Mouse (Mus musculus) MEL (cell line): Measurements from ENCODE around the gene Pnp. TPM values are rescaled to one million over a fixed set of nuclear protein-coding genes. Genes with fewer than 3 reads are reported as not detected.

Source experiments
- DNase-seq: peaks from one replicate; pipeline ENCODE4 v3.0.0; 2011; ENCODE audit warnings: low read depth, low spot score
- H3K27ac ChIP-seq: 2 replicates; pipeline ENCODE4 v1.5.1; 2012; ENCODE audit warnings: low read depth, mild to moderate bottlenecking, control low read depth, low read length, moderate library complexity; ENCODE audit not compliant: control insufficient read depth
- H3K27me3 ChIP-seq, 2 experiments: fragments of 150-350 bp in 1 of 2; sonication (generic) in 1 of 2; 2 replicates each; pipeline ENCODE4 v1.6.1; 2012; ENCODE audit warnings: low read length in 2 of 2, mild to moderate bottlenecking in 2 of 2, improper control_type of control experiment in 1 of 2, moderate library complexity in 1 of 2; ENCODE audit not compliant: insufficient read depth in 2 of 2, control insufficient read depth in 1 of 2
- H3K36me3 ChIP-seq, 2 experiments: 2 replicates each; pipeline ENCODE4 v1.6.1; 2012 to 2014; ENCODE audit warnings: low read length in 2 of 2, improper control_type of control experiment in 1 of 2, inconsistent platforms in 1 of 2, mild to moderate bottlenecking in 1 of 2; ENCODE audit not compliant: insufficient read depth in 2 of 2, control insufficient read depth in 1 of 2
- H3K4me1 ChIP-seq, 2 experiments: fragments of 150-350 bp in 1 of 2; sonication (generic) in 1 of 2; 2 replicates each; pipeline ENCODE4 v1.6.1; 2012; ENCODE audit warnings: low read length in 2 of 2, improper control_type of control experiment in 1 of 2, mild to moderate bottlenecking in 1 of 2; ENCODE audit not compliant: insufficient read depth in 2 of 2, control insufficient read depth in 1 of 2
- H3K4me3 ChIP-seq, 2 experiments: fragments of 150-350 bp in 1 of 2; sonication (generic) in 1 of 2; 2 replicates each; pipeline ENCODE4 v1.5.1; 2012; ENCODE audit warnings: low read depth in 2 of 2, low read length in 2 of 2, mild to moderate bottlenecking in 2 of 2, moderate library complexity in 2 of 2, control low read depth in 1 of 2, improper control_type of control experiment in 1 of 2; ENCODE audit not compliant: control insufficient read depth in 1 of 2, insufficient read depth in 1 of 2
- H3K79me2 ChIP-seq: 2 replicates; pipeline ENCODE4 v1.6.1; 2012; ENCODE audit warnings: mild to moderate bottlenecking, low read length, moderate library complexity; ENCODE audit not compliant: control insufficient read depth, poor library complexity, insufficient read depth
- H3K9ac ChIP-seq: 2 replicates; pipeline ENCODE4 v1.6.1; 2012; ENCODE audit warnings: low read depth, mild to moderate bottlenecking, control low read depth, low read length, moderate library complexity; ENCODE audit not compliant: control insufficient read depth, poor library complexity, severe bottlenecking
- H3K9me3 ChIP-seq: fragments of 150-350 bp; sonication (generic); replicated peaks from 2 replicates; pipeline ENCODE4 v1.6.1; 2012; ENCODE audit warnings: mild to moderate bottlenecking, low read length, improper control_type of control experiment, moderate library complexity; ENCODE audit not compliant: insufficient read depth
- BHLHE40 ChIP-seq: IDR thresholded peaks from 2 replicates; pipeline ENCODE4 v1.6.1; 2012; ENCODE audit warnings: low read depth, mild to moderate bottlenecking, inconsistent platforms, low read length, improper control_type of control experiment, borderline replicate concordance
- CHD2 ChIP-seq: IDR thresholded peaks from 2 replicates; pipeline ENCODE4 v1.6.1; 2011; ENCODE audit warnings: low read length, improper control_type of control experiment
- E2F4 ChIP-seq: IDR thresholded peaks from 2 replicates; pipeline ENCODE4 v1.6.1; 2011; ENCODE audit warnings: low read depth, low read length, improper control_type of control experiment, borderline replicate concordance
- EP300 ChIP-seq, 2 experiments: IDR thresholded peaks; 2 replicates each; pipeline ENCODE4 v1.6.1; 2011; ENCODE audit warnings: improper control_type of control experiment in 2 of 2, low read length in 2 of 2, low read depth in 1 of 2, mild to moderate bottlenecking in 1 of 2
- ETS1 ChIP-seq: IDR thresholded peaks from 2 replicates; pipeline ENCODE4 v1.6.1; 2012; ENCODE audit warnings: low read depth, mild to moderate bottlenecking, inconsistent platforms, low read length, improper control_type of control experiment, moderate library complexity
- GABPA ChIP-seq: IDR thresholded peaks from 2 replicates; pipeline ENCODE4 v1.6.1; 2012; ENCODE audit warnings: low read depth, mild to moderate bottlenecking, inconsistent platforms, low read length, improper control_type of control experiment, moderate library complexity
- GATA1 ChIP-seq: IDR thresholded peaks from 2 replicates; pipeline ENCODE4 v1.6.1; 2011; ENCODE audit warnings: low read depth, low read length, improper control_type of control experiment
- HCFC1 ChIP-seq: IDR thresholded peaks from 2 replicates; pipeline ENCODE4 v1.6.1; 2012; ENCODE audit warnings: low read depth, mild to moderate bottlenecking, inconsistent platforms, low read length, improper control_type of control experiment, moderate library complexity
- JUND ChIP-seq: IDR thresholded peaks from 2 replicates; pipeline ENCODE4 v1.6.1; 2011; ENCODE audit warnings: low read depth, mild to moderate bottlenecking, improper control_type of control experiment, low read length
- KAT2A ChIP-seq: conservative IDR thresholded peaks from 2 replicates; pipeline ENCODE4 v1.6.1; 2012; ENCODE audit warnings: low read depth, low read length, improper control_type of control experiment, inconsistent platforms
- MEF2A ChIP-seq: IDR thresholded peaks from 2 replicates; pipeline ENCODE4 v1.6.1; 2014; ENCODE audit warnings: low read depth, mild to moderate bottlenecking, inconsistent platforms, low read length, improper control_type of control experiment; ENCODE audit not compliant: poor library complexity, insufficient replicate concordance, severe bottlenecking; ENCODE audit errors: extremely low read depth
- MYC ChIP-seq: IDR thresholded peaks from 2 replicates; pipeline ENCODE4 v1.6.1; 2011; ENCODE audit warnings: low read depth, mild to moderate bottlenecking, low read length, improper control_type of control experiment, moderate library complexity
- NELFE ChIP-seq: IDR thresholded peaks from 2 replicates; pipeline ENCODE4 v1.6.1; 2011; ENCODE audit warnings: low read depth, low read length, improper control_type of control experiment
- NRF1 ChIP-seq: IDR thresholded peaks from 2 replicates; pipeline ENCODE4 v1.6.1; 2014; ENCODE audit warnings: low read depth, mild to moderate bottlenecking, inconsistent platforms, low read length, improper control_type of control experiment, moderate library complexity; ENCODE audit not compliant: poor library complexity, insufficient read depth, severe bottlenecking
- POLR2A ChIP-seq, 2 experiments: IDR thresholded peaks; 2 replicates each; pipeline ENCODE4 v1.6.1; 2011 to 2012; ENCODE audit warnings: low read length in 2 of 2, mild to moderate bottlenecking in 2 of 2, control low read depth in 1 of 2, improper control_type of control experiment in 1 of 2, low read depth in 1 of 2, moderate library complexity in 1 of 2; ENCODE audit not compliant: control insufficient read depth in 1 of 2, insufficient read depth in 1 of 2, poor library complexity in 1 of 2
- POLR2AphosphoS2 ChIP-seq: IDR thresholded peaks from 2 replicates; pipeline ENCODE4 v1.6.1; 2011; ENCODE audit warnings: low read length, improper control_type of control experiment
- RAD21 ChIP-seq: IDR thresholded peaks from 2 replicates; pipeline ENCODE4 v1.6.1; 2011; ENCODE audit warnings: mild to moderate bottlenecking, low read depth, low read length, improper control_type of control experiment
- RCOR1 ChIP-seq: IDR thresholded peaks from 2 replicates; pipeline ENCODE4 v1.6.1; 2012; ENCODE audit warnings: low read depth, mild to moderate bottlenecking, inconsistent platforms, low read length, improper control_type of control experiment
- SIN3A ChIP-seq: IDR thresholded peaks from 2 replicates; pipeline ENCODE4 v1.6.1; 2012; ENCODE audit warnings: low read length, improper control_type of control experiment, inconsistent platforms
- SMC3 ChIP-seq: IDR thresholded peaks from 2 replicates; pipeline ENCODE4 v1.6.1; 2011; ENCODE audit warnings: low read depth, low read length, improper control_type of control experiment
- TBP ChIP-seq: IDR thresholded peaks from 2 replicates; pipeline ENCODE4 v1.8.0; 2011; ENCODE audit warnings: low read depth, low read length, improper control_type of control experiment
- USF1 ChIP-seq: IDR thresholded peaks from 2 replicates; pipeline ENCODE4 v1.6.1; 2014; ENCODE audit warnings: low read depth, mild to moderate bottlenecking, inconsistent platforms, low read length, improper control_type of control experiment, moderate library complexity
- USF2 ChIP-seq, 2 experiments: IDR thresholded peaks; 2 replicates each; pipeline ENCODE4 v1.6.1; 2011 to 2012; ENCODE audit warnings: improper control_type of control experiment in 2 of 2, low read length in 2 of 2, borderline replicate concordance in 1 of 2, inconsistent platforms in 1 of 2, low read depth in 1 of 2, mild to moderate bottlenecking in 1 of 2; ENCODE audit not compliant: insufficient read depth in 1 of 2
- ZC3H11A ChIP-seq: IDR thresholded peaks from 2 replicates; pipeline ENCODE4 v1.6.1; 2012; ENCODE audit warnings: low read depth, mild to moderate bottlenecking, inconsistent platforms, low read length, improper control_type of control experiment
- ZMIZ1 ChIP-seq: IDR thresholded peaks from 2 replicates; pipeline ENCODE4 v1.6.1; 2012; ENCODE audit warnings: low read depth, mild to moderate bottlenecking, inconsistent platforms, low read length, improper control_type of control experiment, moderate library complexity
- polyA plus RNA-seq, 2 experiments: library from polyadenylated mRNA; stranded (reverse) in 1 of 2; unstranded in 1 of 2; fragments of >175 nt in 1 of 2; fragments of >200 nt in 1 of 2; gene quantifications; 2 replicates each; pipeline versions ENCODE4 v1.2.1 to v1.2.4; 2012; ENCODE audit warnings: low replicate concordance in 2 of 2, low read depth in 1 of 2; ENCODE audit not compliant: insufficient read length in 2 of 2, insufficient read depth in 1 of 2, missing spikeins in 1 of 2
- total RNA-seq: library from RNA; depleted of rRNA; stranded (reverse); fragments of 300-350 nt; gene quantifications from 2 replicates; pipeline ENCODE4 v1.2.3, GENCODE M21; 2012

The Pnp gene
- total and polyA plus RNA-seq, 3 experiments = 36.2 to 302 (median 46.7) TPM

- TF ChIP-seq MEF2A = no peak
Measured at GRCm38 (mm10) chr14:50936649-50937048, 5.8 kb downstream of the Pnp start (continued).

- peak; percentile 5 for DNase-seq
- Histone ChIP-seq H3K27me3 (no peaks in the 10 kb centered on the region), H3K4me3 (peak overlapping the region; percentile 26 to 68; a peak in 3 of 4 replicates), H3K4me1 (peaks cover 0 to 11% of the 10 kb centered on the region in 2 experiments; a peak in 3 of 4 replicates), H3K36me3 (peaks cover 0 to 12% of the 10 kb centered on the region in 2 experiments; a peak in 2 of 4 replicates), H3K9me3 (no peaks in the 10 kb centered on the region), H3K9ac (peak overlapping the region; percentile 55), H3K27ac (no peak overlapping the region), H3K79me2 (peaks cover 2% of the 10 kb centered on the region; the same call in 1 of the 2 replicates)
- no peak for TF ChIP-seq RCOR1
- TF ChIP-seq ZMIZ1 = 0 out of 2 replicates have a peak, but pooled peaks have one; percentile 0
Measured at GRCm38 (mm10) chr14:50938119-50938908, 7.4 kb downstream of the Pnp start.

- DNase-seq = peak; percentile 90
- Histone ChIP-seq H3K9ac (peak overlapping the region; percentile 55), H3K79me2 (peaks cover 2% of the 10 kb centered on the region; the same call in 1 of the 2 replicates), H3K27me3 (no peaks in the 10 kb centered on the region), H3K4me3 (peak overlapping the region; percentile 8 to 68; a peak in 2 of 4 replicates), H3K9me3 (no peaks in the 10 kb centered on the region), H3K4me1 (peaks cover 0 to 11% of the 10 kb centered on the region in 2 experiments; a peak in 3 of 4 replicates), H3K27ac (no peak overlapping the region), H3K36me3 (peaks cover 0 to 12% of the 10 kb centered on the region in 2 experiments; a peak in 2 of 4 replicates)
- no peak for TF ChIP-seq GABPA
- no peak for TF ChIP-seq NRF1
- peak; percentile 62; the same call in 1 of the 2 replicates for TF ChIP-seq NELFE
- TF ChIP-seq ZMIZ1 = peak; percentile 58; the same call in 1 of the 2 replicates
- TF ChIP-seq HCFC1 = peak; percentile 74
- no peak for TF ChIP-seq MYC
- peak; percentile 26; the same call in 1 of the 2 replicates for TF ChIP-seq ETS1
- no peak for TF ChIP-seq JUND
- TF ChIP-seq CHD2 = peak; percentile 48; the same call in 1 of the 2 replicates
- TF ChIP-seq POLR2A (IDR thresholded peaks at IDR 0.05; ENCODE audit: control insufficient read depth in 1 of 2, insufficient read depth in 1 of 2, low read depth in 1 of 2, low read length in 2 of 2, poor library complexity in 1 of 2) = peak in 1 of 2 experiments; percentile 68; a peak in 2 of 4 replicates
- no peak for TF ChIP-seq KAT2A
- no peak for TF ChIP-seq BHLHE40
- TF ChIP-seq TBP = peak; percentile 54; the same call in 1 of the 2 replicates
- 0 out of 2 replicates have a peak, but pooled peaks have one; percentile 31 for TF ChIP-seq RCOR1
- TF ChIP-seq SIN3A = peak; percentile 62
- peak; percentile 48; the same call in 1 of the 2 replicates for TF ChIP-seq POLR2AphosphoS2
- no peak for TF ChIP-seq USF2 (IDR thresholded peaks at IDR 0.05; ENCODE audit: borderline replicate concordance in 1 of 2, insufficient read depth in 1 of 2, low read depth in 1 of 2, low read length in 2 of 2)
- TF ChIP-seq GATA1 = peak; percentile 59
- no peak for TF ChIP-seq USF1
- TF ChIP-seq MEF2A = no peak
- no peak for TF ChIP-seq ZC3H11A
- no peak for TF ChIP-seq RAD21
- no peak; a peak in 1 of 4 replicates for TF ChIP-seq EP300 (IDR thresholded peaks at IDR 0.05; ENCODE audit: low read depth in 1 of 2, low read length in 2 of 2)
- TF ChIP-seq SMC3 = no peak
- TF ChIP-seq E2F4 = no peak
Measured at GRCm38 (mm10) chr14:50938940-50939339, 8.1 kb downstream of the Pnp start.
